Mouse (Mus musculus) gastrocnemius, postnatal 14 days (tissue): ENCODE measurements at regions not wholly inside any gene's neighbourhood (a gene's known extent, or its start where the extent isn't known, plus 50 kb on each side); places are given as distances from the start of the nearest gene placed in this dataset.

Experiments used
- DNase-seq: peaks from one replicate; pipeline ENCODE4 v3.0.0; 2021; ENCODE audit warnings: mixed read lengths
- intact Hi-C: fragments of 180-260 bp; cut with DNase I; formaldehyde crosslinking; loops from one replicate; pipeline ENCODE4 v1.15.1; 2025; ENCODE audit warnings: low total_unique reads

- no peak for DNase-seq
- intact Hi-C loops, result no loop called here
Observed at GRCm38 (mm10) chr14:98937933-98938332, 56.2 kb downstream of the Rpl36a-ps1 start.

GRCm38 (mm10) chr14:98937373-98937772 is 56.7 kb downstream of the Rpl36a-ps1 start:
- intact Hi-C loops, result no loop called here

GRCm38 (mm10) chr14:98933371-98933916 is 60.7 kb downstream of the Rpl36a-ps1 start:
- no peak for DNase-seq
- intact Hi-C loops, result no loop called here

More at GRCm38 (mm10) chr14:98937373-98937772, 56.7 kb downstream of the Rpl36a-ps1 start:
- DNase-seq, result no peak

GRCm38 (mm10) chr14:98929276-98929675 is 64.8 kb downstream of the Rpl36a-ps1 start:
- DNase-seq, result no peak
- intact Hi-C loops, result no loop called here

- intact Hi-C loops, result no loop called here
Observed at GRCm38 (mm10) chr14:98908234-98908633, 85.9 kb downstream of the Rpl36a-ps1 start.

GRCm38 (mm10) chr14:98898876-98899275 is 95.2 kb downstream of the Rpl36a-ps1 start:
- intact Hi-C loops, result no loop called here

More at GRCm38 (mm10) chr14:98908234-98908633, 85.9 kb downstream of the Rpl36a-ps1 start:
- no peak for DNase-seq

GRCm38 (mm10) chr14:98897390-98897789 is 96.7 kb downstream of the Rpl36a-ps1 start:
- intact Hi-C loops, result no loop called here
- no peak for DNase-seq

More at GRCm38 (mm10) chr14:98898876-98899275, 95.2 kb downstream of the Rpl36a-ps1 start:
- DNase-seq, result no peak

GRCm38 (mm10) chr14:98895933-98896332 is 98.2 kb downstream of the Rpl36a-ps1 start:
- DNase-seq, result no peak
- intact Hi-C loops, result no loop called here

- DNase-seq, result no peak
- intact Hi-C loops, result no loop called here
Observed at GRCm38 (mm10) chr14:98892670-98893069, 101.4 kb downstream of the Rpl36a-ps1 start.

GRCm38 (mm10) chr14:98891252-98891947 is 102.7 kb downstream of the Rpl36a-ps1 start:
- intact Hi-C loops, result no loop called here
- no peak for DNase-seq

GRCm38 (mm10) chr14:98887588-98887987 is 106.5 kb downstream of the Rpl36a-ps1 start:
- no peak for DNase-seq
- intact Hi-C loops, result no loop called here

- DNase-seq, result no peak
- intact Hi-C loops, result no loop called here
Observed at GRCm38 (mm10) chr14:98886982-98887381, 107.1 kb downstream of the Rpl36a-ps1 start.

- intact Hi-C loops, result no loop called here
- DNase-seq, result no peak
Observed at GRCm38 (mm10) chr14:98882586-98882985, 111.5 kb downstream of the Rpl36a-ps1 start.

- intact Hi-C loops, result no loop called here
Observed at GRCm38 (mm10) chr14:98877956-98878355, 116.2 kb downstream of the Rpl36a-ps1 start.

GRCm38 (mm10) chr14:98873446-98873845 is 120.7 kb downstream of the Rpl36a-ps1 start:
- no peak for DNase-seq
- intact Hi-C loops, result no loop called here

More at GRCm38 (mm10) chr14:98877956-98878355, 116.2 kb downstream of the Rpl36a-ps1 start:
- no peak for DNase-seq

GRCm38 (mm10) chr14:98869888-98870287 is 124.2 kb downstream of the Rpl36a-ps1 start:
- intact Hi-C loops, result no loop called here
- DNase-seq, result no peak

- DNase-seq, result no peak
- intact Hi-C loops, result no loop called here
Observed at GRCm38 (mm10) chr14:98866880-98867279, 127.2 kb downstream of the Rpl36a-ps1 start.

- intact Hi-C loops, result no loop called here
- DNase-seq, result no peak
Observed at GRCm38 (mm10) chr14:98864001-98864400, 130.1 kb downstream of the Rpl36a-ps1 start.

GRCm38 (mm10) chr14:98863598-98863997 is 130.5 kb downstream of the Rpl36a-ps1 start:
- no peak for DNase-seq

GRCm38 (mm10) chr14:98862095-98862735 is 131.9 kb downstream of the Rpl36a-ps1 start:
- intact Hi-C loops, result loop anchor here (2.0 kb wide), 1 partner anchor 23 kb away; no protein-coding TSS in a partner anchor
- DNase-seq, result no peak

More at GRCm38 (mm10) chr14:98863598-98863997, 130.5 kb downstream of the Rpl36a-ps1 start:
- intact Hi-C loops, result loop anchor here (2.0 kb wide), 1 partner anchor 25 kb away; no protein-coding TSS in a partner anchor
